10 mouse cellular contexts compared by ENCODE assay signal in the genomic region with DNA sequence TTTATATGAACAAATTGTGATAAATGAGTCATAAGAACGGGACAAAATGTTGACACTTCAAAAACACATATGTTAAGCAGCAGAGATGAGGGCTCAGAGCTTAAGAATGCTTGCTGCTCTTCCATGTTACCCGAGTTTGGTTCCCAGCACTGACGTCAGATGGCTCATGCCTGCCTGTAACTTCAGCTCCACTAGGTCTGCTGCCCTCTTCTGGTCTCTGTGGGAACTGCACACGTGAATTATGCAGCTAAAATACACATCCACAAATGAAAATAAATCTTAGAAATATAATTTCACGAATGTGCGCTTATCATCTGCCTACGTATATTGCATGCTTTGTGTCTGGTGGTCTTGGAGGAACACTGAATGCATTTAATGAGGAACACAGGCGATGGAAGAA.
DNase-seq lines count a peak whose midpoint lies in the region; ATAC-seq and TF ChIP-seq lines count a peak whose summit lies in the region.
"Had no signal": no experiment of that assay in that cellular context is flagged by ENCODE, and none has a peak within 500 bp of the region (broad histone marks: within the 10 kb centered on the region; RNA-seq: fewer than 3 reads in every experiment).

No protein-coding gene starts in this region.

- H3K27ac ChIP-seq in hindbrain, embryonic 11.5 days (ENCODE audit: low read depth, low read length) = no peak overlapping the region
- no peak overlapping the region for H3K27ac ChIP-seq in hindbrain, embryonic 12.5 days
- no peak overlapping the region for H3K27ac ChIP-seq in stomach, postnatal 0 days (replicated peaks)
- no peak overlapping the region for H3K27ac ChIP-seq in hindbrain, embryonic 16.5 days (ENCODE audit: low read depth, low read length)
- H3K27ac ChIP-seq: limb, embryonic 12.5 days had no signal

- H3K4me1 ChIP-seq in hindbrain, embryonic 11.5 days (replicated peaks; ENCODE audit: control insufficient read depth, insufficient read depth, low read length) = no peaks in the 10 kb centered on the region
- no peaks in the 10 kb centered on the region for H3K4me1 ChIP-seq in hindbrain, embryonic 12.5 days
- H3K4me1 ChIP-seq in stomach, postnatal 0 days (replicated peaks; ENCODE audit: control insufficient read depth, insufficient read depth) = no peaks in the 10 kb centered on the region
- H3K4me1 ChIP-seq in hindbrain, embryonic 16.5 days (ENCODE audit: control insufficient read depth, insufficient read depth, low read depth, low read length) = no peaks in the 10 kb centered on the region
- H3K4me1 ChIP-seq: limb, embryonic 12.5 days had no signal

- no peaks in the 10 kb centered on the region for H3K36me3 ChIP-seq in hindbrain, embryonic 11.5 days (ENCODE audit: control insufficient read depth, insufficient read depth, low read length)
- no peaks in the 10 kb centered on the region for H3K36me3 ChIP-seq in hindbrain, embryonic 12.5 days
- no peaks in the 10 kb centered on the region for H3K36me3 ChIP-seq in stomach, postnatal 0 days (ENCODE audit: control insufficient read depth, insufficient read depth, low read length)
- no peaks in the 10 kb centered on the region for H3K36me3 ChIP-seq in hindbrain, embryonic 16.5 days (ENCODE audit: control insufficient read depth, insufficient read depth, low read length)
- H3K36me3 ChIP-seq: limb, embryonic 12.5 days had no signal

- WGBS in hindbrain, embryonic 11.5 days = 73% methylated on average over 8 of the region's 8 CpGs
- WGBS in hindbrain, embryonic 12.5 days = 74% methylated on average over 8 of the region's 8 CpGs
- 64% methylated on average over 8 of the region's 8 CpGs for WGBS in stomach, postnatal 0 days
- WGBS in hindbrain, embryonic 16.5 days = 76% methylated on average over 8 of the region's 8 CpGs

- peak; percentile 39 for DNase-seq in hindbrain, embryonic 11.5 days (ENCODE audit: low spot score)
- DNase-seq in thymus, postnatal 14 days = peak; percentile 3
- no peak for DNase-seq in thymus, adult 18-20 months
- DNase-seq in embryo, embryonic 9.5 days (ENCODE audit: extremely low spot score) = peak; percentile 9
- no peak for DNase-seq in stomach, postnatal 0 days (ENCODE audit: low spot score)
- DNase-seq in frontal cortex, postnatal 36 days (ENCODE audit: low spot score in 2 of 2) = no peak

- no peak overlapping the region for H3K4me3 ChIP-seq in hindbrain, embryonic 11.5 days (ENCODE audit: low read depth, low read length)
- no peak overlapping the region for H3K4me3 ChIP-seq in hindbrain, embryonic 12.5 days
- H3K4me3 ChIP-seq in stomach, postnatal 0 days (ENCODE audit: low read depth, low read length) = no peak overlapping the region
- no peak overlapping the region for H3K4me3 ChIP-seq in hindbrain, embryonic 16.5 days (ENCODE audit: low read length)
- H3K4me3 ChIP-seq: limb, embryonic 12.5 days had no signal

- no peak for ATAC-seq in hindbrain, embryonic 11.5 days (ENCODE audit: low FRiP score)
- no peak for ATAC-seq in hindbrain, embryonic 12.5 days (ENCODE audit: low FRiP score)
- ATAC-seq in stomach, postnatal 0 days (ENCODE audit: low FRiP score, low TSS enrichment) = no peak
- no peak for ATAC-seq in hindbrain, embryonic 16.5 days

- no peak overlapping the region for H3K9ac ChIP-seq in hindbrain, embryonic 11.5 days (ENCODE audit: low read depth, low read length)
- H3K9ac ChIP-seq in hindbrain, embryonic 12.5 days = no peak overlapping the region
- H3K9ac ChIP-seq in stomach, postnatal 0 days (ENCODE audit: low read length) = no peak overlapping the region
- no peak overlapping the region for H3K9ac ChIP-seq in hindbrain, embryonic 16.5 days (ENCODE audit: low read depth, low read length)
- H3K9ac ChIP-seq: limb, embryonic 12.5 days had no signal

- TF ChIP-seq EP300 in stomach, postnatal 0 days (optimal IDR thresholded peaks at IDR 0.05) = no peak

- H3K9me3 ChIP-seq in hindbrain, embryonic 11.5 days (ENCODE audit: control insufficient read depth, low read length) = no peaks in the 10 kb centered on the region
- no peaks in the 10 kb centered on the region for H3K9me3 ChIP-seq in hindbrain, embryonic 12.5 days (replicated peaks)
- H3K9me3 ChIP-seq in stomach, postnatal 0 days (ENCODE audit: control insufficient read depth, low read length) = no peaks in the 10 kb centered on the region
- no peaks in the 10 kb centered on the region for H3K9me3 ChIP-seq in hindbrain, embryonic 16.5 days (ENCODE audit: control insufficient read depth, low read length)

- no peak overlapping the region for H3K4me2 ChIP-seq in hindbrain, embryonic 11.5 days (replicated peaks; ENCODE audit: low read depth, low read length)
- H3K4me2 ChIP-seq in hindbrain, embryonic 12.5 days (replicated peaks) = no peak overlapping the region
- no peak overlapping the region for H3K4me2 ChIP-seq in stomach, postnatal 0 days (replicated peaks; ENCODE audit: low read depth)
- no peak overlapping the region for H3K4me2 ChIP-seq in hindbrain, embryonic 16.5 days (ENCODE audit: low read length)
- H3K4me2 ChIP-seq: heart, embryonic 11.5 days; limb, embryonic 12.5 days had no signal

- H3K27me3 ChIP-seq in hindbrain, embryonic 11.5 days (ENCODE audit: control insufficient read depth, insufficient read depth, low read length) = no peaks in the 10 kb centered on the region
- no peaks in the 10 kb centered on the region for H3K27me3 ChIP-seq in hindbrain, embryonic 12.5 days
- no peaks in the 10 kb centered on the region for H3K27me3 ChIP-seq in stomach, postnatal 0 days (ENCODE audit: control insufficient read depth, insufficient read depth, low read length)
- no peaks in the 10 kb centered on the region for H3K27me3 ChIP-seq in hindbrain, embryonic 16.5 days (replicated peaks; ENCODE audit: control insufficient read depth, insufficient read depth, low read length)
- H3K27me3 ChIP-seq: limb, embryonic 12.5 days had no signal

- peak; percentile 64 for TF ChIP-seq CTCF in stomach, postnatal 0 days (IDR thresholded peaks at IDR 0.05; ENCODE audit: low read depth)

Comparison
In these comparisons a context has a peak if more than half of its experiments do, and no peak if none do; other contexts are left out.
1. DNase-seq: peak in hindbrain, embryonic 11.5 days (single experiment), thymus, postnatal 14 days (single experiment) and embryo, embryonic 9.5 days (single experiment); none in thymus, adult 18-20 months (0 of 2), stomach, postnatal 0 days (single experiment) and frontal cortex, postnatal 36 days (0 of 2).